Mouse (Mus musculus): ENCODE measurements around the gene Uggt1.

DNA sequence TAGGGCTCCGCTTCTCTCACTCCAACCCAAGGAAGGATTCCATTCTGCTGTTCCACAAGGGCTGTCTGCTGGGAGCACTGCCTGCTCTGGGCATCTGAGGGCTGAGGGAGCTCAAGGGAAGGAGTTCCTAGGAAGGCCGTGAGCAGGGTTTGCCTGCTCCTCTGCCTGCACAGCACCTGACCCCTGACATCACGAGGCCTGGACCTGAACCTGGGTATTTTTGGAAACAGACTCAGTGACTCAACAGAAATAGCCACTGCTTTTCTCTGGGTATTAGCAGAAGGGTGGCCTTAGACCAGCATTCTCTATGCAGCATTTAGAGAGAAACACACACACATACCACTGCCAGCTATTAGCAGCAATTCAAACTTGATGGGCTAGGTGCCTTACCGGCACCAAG is 146.1 kb downstream of the Uggt1 start:
- TF ChIP-seq CTCF (IDR thresholded peaks at IDR 0.05; ENCODE audit: extremely low read depth, insufficient read length, insufficient replicate concordance, low read depth, low read length): no peak
- TF ChIP-seq POLR2A (IDR thresholded peaks at IDR 0.05; ENCODE audit: low read depth, low read length): no peak

Measured in small intestine, adult 2 months (tissue).